Mouse (Mus musculus): ENCODE measurements around the gene Lars2.

Lars2 gene

DNA sequence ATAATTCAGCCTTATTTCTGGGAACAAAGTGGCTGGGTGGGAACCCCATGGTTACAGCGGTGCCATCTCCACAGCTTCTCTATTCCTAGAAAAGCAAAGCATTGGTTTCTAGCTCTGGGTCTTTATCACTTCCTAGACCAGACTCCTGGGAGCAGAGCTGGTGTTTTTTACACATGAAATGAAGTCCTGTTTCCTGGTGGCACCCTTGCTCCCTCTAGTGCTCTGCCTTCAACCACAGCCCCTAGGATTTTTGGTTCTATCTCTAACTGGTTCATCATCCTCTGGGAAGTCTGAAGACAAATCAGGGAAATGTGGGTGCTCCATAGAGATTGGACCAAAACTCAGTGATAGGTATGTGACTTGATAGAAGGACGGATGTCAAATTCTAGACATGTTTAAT lies 140.7 kb downstream of the Lars2 start:
- DNase-seq (ENCODE audit: low read depth): peak; percentile 28

DNA sequence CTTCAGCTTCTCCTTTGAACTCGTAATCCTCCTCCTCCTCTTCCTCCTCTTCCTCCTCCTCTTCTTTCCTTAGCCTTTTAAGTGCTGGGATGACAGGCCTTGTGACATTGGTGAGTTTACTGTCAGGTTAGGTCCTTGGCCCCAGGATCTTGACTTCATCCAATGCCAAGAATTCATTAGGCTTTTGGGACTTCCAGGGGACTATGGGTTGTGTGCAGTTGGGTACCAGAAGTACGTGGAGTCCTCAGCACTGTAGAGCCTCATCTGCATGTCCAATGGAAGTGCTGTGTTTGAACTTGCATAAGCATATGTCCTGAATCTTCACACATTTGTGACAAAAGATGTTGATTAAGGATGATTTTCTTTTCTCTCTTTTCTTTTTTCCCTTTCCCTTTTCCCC lies 142.3 kb downstream of the Lars2 start:
- no peak for DNase-seq (ENCODE audit: low read depth)

DNA sequence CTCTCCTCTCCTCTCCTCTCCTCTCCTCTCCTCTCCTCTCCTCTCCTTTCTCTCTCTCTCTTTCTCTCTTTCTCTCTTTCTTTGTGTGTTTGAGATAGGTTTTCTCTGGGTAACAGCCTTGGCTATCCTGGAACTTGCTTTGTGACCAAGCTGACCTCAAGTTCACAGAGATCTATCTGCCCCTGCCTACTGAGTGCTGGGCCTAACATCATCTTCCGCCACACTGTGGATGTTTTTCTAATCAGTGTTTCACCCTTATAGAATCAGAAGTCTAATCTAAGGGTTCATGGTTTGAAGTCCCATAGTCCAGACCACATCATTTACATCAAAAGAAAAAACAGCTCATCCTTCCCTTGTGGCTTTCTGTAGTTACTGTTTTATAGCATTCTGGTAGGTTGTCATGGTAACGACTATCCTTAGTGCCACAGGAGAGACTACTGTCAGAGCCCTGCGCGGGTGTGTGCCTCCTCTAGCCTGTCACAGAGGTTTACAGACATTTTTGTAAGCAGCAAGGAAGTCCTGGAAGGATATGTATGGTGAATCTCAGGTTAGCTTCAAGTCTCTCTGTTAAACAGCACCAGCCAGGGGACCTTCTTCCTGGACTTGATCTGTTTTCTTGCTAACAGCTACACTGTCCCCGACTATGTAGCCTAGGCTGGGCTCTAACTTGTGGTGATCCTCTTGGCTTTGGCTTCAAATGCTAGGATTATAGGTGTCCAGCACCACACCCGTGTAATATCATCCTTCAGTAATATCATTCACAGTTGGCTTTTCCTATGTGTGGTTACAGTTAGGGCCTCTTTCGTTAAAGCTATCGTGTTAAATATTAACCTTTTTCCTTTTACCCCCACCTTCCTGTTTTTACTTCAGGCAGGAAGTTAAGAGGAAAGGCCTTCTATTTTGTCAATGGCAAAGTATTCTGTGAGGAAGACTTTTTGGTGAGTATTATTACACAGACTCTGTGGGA lies 143.2 kb downstream of the Lars2 start:
- no peak for DNase-seq (ENCODE audit: low read depth)

GRCm38 (mm10) chr9:123510926-123511325 lies 144.2 kb downstream of the Lars2 start:
- no peak for DNase-seq (ENCODE audit: low read depth)

Measured in NIH3T3 (cell line).